Mouse (Mus musculus) limb, embryonic 11.5 days (tissue): ENCODE measurements around the gene Abca9. TPM values are rescaled to one million over a fixed set of nuclear protein-coding genes. Genes with fewer than 3 reads are reported as not detected.

Experiments used
- ATAC-seq: fragments of 200-750 bp; cut with Nextera tagmentation; 2 replicates; pipeline ENCODE4 v1.8.0; 2017; ENCODE audit warnings: low read depth; ENCODE audit not compliant: insufficient number of reproducible peaks, low FRiP score, low TSS enrichment
- DNase-seq: peaks from one replicate; pipeline ENCODE4 v3.0.0-alpha.2; 2015; ENCODE audit warnings: low spot score
- H3K27ac ChIP-seq: fragments of 300-500 bp; sonication (generic); replicated peaks from 2 replicates; pipeline ENCODE4 v1.5.1; 2014; ENCODE audit warnings: low read depth, mild to moderate bottlenecking, low read length
- H3K27me3 ChIP-seq: fragments of 300-500 bp; sonication (generic); 2 replicates; pipeline ENCODE4 v1.6.1; 2014; ENCODE audit warnings: mild to moderate bottlenecking, low read length, mixed read lengths; ENCODE audit not compliant: control insufficient read depth, insufficient read depth
- H3K36me3 ChIP-seq: fragments of 300-500 bp; sonication (generic); 2 replicates; pipeline ENCODE4 v1.6.1; 2014; ENCODE audit warnings: mild to moderate bottlenecking, low read length, moderate library complexity, mixed read lengths; ENCODE audit not compliant: control insufficient read depth, insufficient read depth
- H3K4me1 ChIP-seq: fragments of 300-500 bp; sonication (generic); 2 replicates; pipeline ENCODE4 v1.6.1; 2014; ENCODE audit warnings: low read length, mixed read lengths; ENCODE audit not compliant: control insufficient read depth, insufficient read depth
- H3K4me2 ChIP-seq: fragments of 300-500 bp; sonication (generic); 2 replicates; pipeline ENCODE4 v1.6.1; 2014; ENCODE audit warnings: low read depth, mild to moderate bottlenecking, moderate library complexity; ENCODE audit not compliant: severe bottlenecking
- H3K4me3 ChIP-seq: fragments of 300-500 bp; sonication (generic); 2 replicates; pipeline ENCODE4 v1.5.1; 2014; ENCODE audit warnings: low read depth, low read length
- H3K9ac ChIP-seq: fragments of 300-500 bp; sonication (generic); 2 replicates; pipeline ENCODE4 v1.6.1; 2014; ENCODE audit warnings: mild to moderate bottlenecking, low read length
- H3K9me3 ChIP-seq: fragments of 300-500 bp; sonication (generic); 2 replicates; pipeline ENCODE4 v1.6.1; 2016; ENCODE audit warnings: low read length; ENCODE audit not compliant: control insufficient read depth
- WGBS: fragments of 180-500 bp; shearing (Covaris S2); extraction: QIAGEN DNeasy Blood & Tissue Kit; methylation state at CpG from one replicate; pipeline ENCODE4 v1.1.7; 2014; 5-methylcytosine and 5-hydroxymethylcytosine counted together
- polyA plus RNA-seq: library from polyadenylated mRNA; unstranded; fragments of >200 nt; fragmentation: Nextera tagmentation; extraction: Ambion mirVana; gene quantifications from 2 replicates; pipeline ENCODE4 v1.2.1, GENCODE M21; 2014

Abca9 gene
- polyA plus RNA-seq: 0.77 TPM in 2 replicates

DNA sequence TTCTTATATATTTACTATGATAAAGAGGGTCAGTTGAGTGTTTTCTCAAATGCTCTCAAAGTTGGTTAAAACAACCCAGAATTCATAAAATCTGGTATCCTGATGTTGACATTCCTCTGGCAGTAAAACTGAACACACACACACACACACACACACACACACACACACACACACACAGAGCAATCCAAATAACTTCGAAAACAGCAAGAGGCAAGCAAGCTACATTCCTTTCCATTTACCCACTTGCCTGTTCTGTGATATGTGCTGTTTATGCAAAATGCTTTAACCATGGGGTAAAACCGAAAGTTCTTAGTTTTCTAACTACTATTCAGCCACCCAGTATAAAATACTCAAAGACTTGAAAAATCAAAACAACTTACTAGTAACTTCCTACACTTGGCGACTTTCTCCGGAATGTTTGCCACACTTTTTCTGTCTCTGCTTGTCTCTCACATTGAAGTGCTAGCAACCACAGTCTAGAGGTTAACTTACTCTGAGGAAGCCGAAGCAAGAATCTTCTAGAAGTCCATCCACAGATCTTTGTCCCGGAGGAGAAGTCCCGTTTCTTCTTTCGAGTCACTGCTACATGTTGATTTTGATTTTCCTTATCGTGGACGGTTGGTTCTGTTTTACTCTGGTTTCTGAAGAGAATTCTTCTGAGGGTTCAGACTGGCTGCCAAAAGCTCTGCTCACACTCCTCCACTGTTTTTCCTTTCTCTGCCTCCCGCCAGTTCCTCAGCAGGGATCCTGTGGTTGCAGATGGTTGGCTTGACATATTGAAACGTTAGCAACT, at the start of gene Abca9:
Gene Abca9 (minus strand): TSS at position 738 of the 793 bp plus-strand sequence.
- no peak for ATAC-seq
- H3K27ac ChIP-seq: no peak within 1 kb of the TSS
- H3K4me3 ChIP-seq: no peak within 1 kb of the TSS

GRCm38 (mm10) chr11:110217118-110217517, 49.1 kb upstream of the Abca9 start:
- H3K27me3 ChIP-seq: no peaks in the 10 kb centered on the region
- H3K4me1 ChIP-seq: no peaks in the 10 kb centered on the region
- no peak for DNase-seq
- H3K36me3 ChIP-seq: no peaks in the 10 kb centered on the region
- no peaks in the 10 kb centered on the region for H3K9me3 ChIP-seq
- no peak overlapping the region for H3K4me2 ChIP-seq
- H3K4me3 ChIP-seq: no peak overlapping the region
- no peak overlapping the region for H3K27ac ChIP-seq
- H3K9ac ChIP-seq: no peak overlapping the region
- ATAC-seq: no peak

More for the DNA sequence above, at the start of gene Abca9:
- no peak within 1 kb of the TSS for H3K4me2 ChIP-seq
- H3K4me1 ChIP-seq: no peaks in the 10 kb centered on the region
- no peaks in the 10 kb centered on the region for H3K9me3 ChIP-seq
- WGBS: 56% methylated on average over 12 of the region's 12 CpGs
- no peaks in the 10 kb centered on the region for H3K36me3 ChIP-seq
- no peak for DNase-seq
- H3K27me3 ChIP-seq: no peaks in the 10 kb centered on the region
- no peak within 1 kb of the TSS for H3K9ac ChIP-seq

GRCm38 (mm10) chr11:110203930-110204329, 35.9 kb upstream of the Abca9 start:
- ATAC-seq (no peak), DNase-seq (no peak)
- 81% methylated on average over 5 of the region's 5 CpGs for WGBS

DNA sequence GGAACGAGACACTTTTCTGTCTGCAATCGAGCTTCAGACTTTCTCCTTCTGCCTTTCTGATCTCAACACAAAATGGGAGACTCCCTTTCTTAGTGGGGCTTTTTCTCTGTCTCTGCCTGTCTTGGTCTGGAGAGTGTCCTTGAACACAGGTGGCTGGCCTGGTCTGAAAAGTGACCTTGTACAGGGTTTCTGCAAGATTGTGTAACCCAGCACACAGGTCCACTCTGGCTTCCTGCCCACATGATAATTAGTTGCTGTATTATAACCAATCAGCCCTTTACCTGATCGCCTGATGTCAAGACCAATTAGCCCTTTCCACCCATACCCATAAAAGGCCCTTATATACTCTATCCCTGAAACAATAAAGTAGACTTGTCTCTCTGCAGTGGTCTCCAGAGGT, 30.9 kb upstream of the Abca9 start:
- Histone ChIP-seq H3K9me3 (no peaks in the 10 kb centered on the region), H3K27me3 (no peaks in the 10 kb centered on the region), H3K9ac (no peak overlapping the region), H3K27ac (no peak overlapping the region), H3K36me3 (no peaks in the 10 kb centered on the region), H3K4me3 (no peak overlapping the region), H3K4me1 (no peaks in the 10 kb centered on the region), H3K4me2 (no peak overlapping the region)
- DNase-seq (no peak), ATAC-seq (no peak)
- 80% methylated on average over 3 of the region's 3 CpGs for WGBS

More at GRCm38 (mm10) chr11:110203930-110204329, 35.9 kb upstream of the Abca9 start:
- Histone ChIP-seq H3K9ac (no peak overlapping the region), H3K4me3 (no peak overlapping the region), H3K4me2 (no peak overlapping the region), H3K36me3 (no peaks in the 10 kb centered on the region), H3K9me3 (no peaks in the 10 kb centered on the region), H3K4me1 (no peaks in the 10 kb centered on the region), H3K27ac (no peak overlapping the region), H3K27me3 (no peaks in the 10 kb centered on the region)

DNA sequence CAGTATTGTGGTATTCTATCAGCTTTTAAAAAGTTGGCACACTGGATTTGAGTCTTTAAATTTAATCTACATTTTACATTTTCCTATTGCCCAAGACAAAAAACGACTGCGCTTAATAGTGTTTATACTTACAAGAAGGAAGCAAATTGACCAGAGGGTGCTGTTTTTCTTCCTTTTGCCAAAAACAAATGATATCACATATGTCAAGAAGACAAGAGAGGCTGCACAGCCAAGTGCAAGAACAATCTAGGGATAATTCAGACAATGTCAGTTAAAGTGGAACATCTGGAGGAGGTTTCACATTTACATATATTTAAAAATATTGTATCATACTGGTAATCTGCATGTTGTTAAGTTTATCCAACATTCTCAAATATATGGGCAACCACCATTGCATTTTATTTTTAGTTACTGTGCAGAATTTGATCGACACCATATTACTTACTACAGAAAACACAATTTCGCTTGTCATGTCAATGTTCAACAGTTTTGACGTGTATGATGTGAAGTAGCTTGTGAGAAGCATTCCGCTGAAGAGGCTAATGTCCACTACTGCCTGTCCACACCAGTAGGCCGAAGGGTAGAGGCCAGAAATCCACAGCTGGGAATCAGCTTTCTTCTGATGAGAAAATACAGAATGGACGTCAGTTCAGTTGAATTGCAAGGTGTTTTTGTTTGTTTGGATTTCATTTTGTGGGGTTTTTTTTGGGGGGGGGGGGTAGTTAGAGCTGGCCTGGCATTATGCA, 28.7 kb upstream of the Abca9 start:
- Histone ChIP-seq H3K4me2 (no peak overlapping the region), H3K27me3 (no peaks in the 10 kb centered on the region), H3K4me1 (no peaks in the 10 kb centered on the region), H3K9me3 (no peaks in the 10 kb centered on the region), H3K4me3 (no peak overlapping the region), H3K36me3 (no peaks in the 10 kb centered on the region), H3K27ac (no peak overlapping the region), H3K9ac (no peak overlapping the region)
- DNase-seq: no peak
- WGBS: 92% methylated on average over 8 of the region's 8 CpGs
- no peak for ATAC-seq

DNA sequence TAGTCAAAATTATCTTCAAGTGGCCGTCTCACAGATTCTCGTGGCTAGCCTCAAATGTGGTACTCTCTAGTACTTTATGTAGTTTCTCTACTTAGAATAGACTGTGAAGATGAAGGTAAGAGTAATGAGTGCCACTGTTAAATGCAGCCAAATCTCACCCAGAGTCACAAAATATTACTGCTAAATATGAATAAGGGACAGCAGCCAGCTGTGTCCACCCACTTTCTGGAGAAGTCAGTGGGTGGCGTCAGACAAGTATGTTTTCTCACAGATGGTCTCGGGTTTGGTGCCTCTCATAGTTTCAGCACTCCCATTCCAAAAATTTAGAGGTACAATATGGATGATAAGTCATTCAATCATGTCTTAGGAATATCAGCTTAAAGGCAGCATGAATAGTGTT, 27.3 kb upstream of the Abca9 start:
- Histone ChIP-seq H3K27me3 (no peaks in the 10 kb centered on the region), H3K9ac (no peak overlapping the region), H3K4me3 (no peak overlapping the region), H3K36me3 (no peaks in the 10 kb centered on the region), H3K4me1 (no peaks in the 10 kb centered on the region), H3K4me2 (no peak overlapping the region), H3K27ac (no peak overlapping the region), H3K9me3 (no peaks in the 10 kb centered on the region)
- ATAC-seq (no peak), DNase-seq (no peak)
- WGBS: 92% methylated on average over 4 of the region's 4 CpGs

- Histone ChIP-seq H3K4me3 (no peak overlapping the region), H3K9me3 (no peaks in the 10 kb centered on the region), H3K36me3 (no peaks in the 10 kb centered on the region), H3K27me3 (no peaks in the 10 kb centered on the region), H3K9ac (no peak overlapping the region), H3K27ac (no peak overlapping the region), H3K4me1 (no peaks in the 10 kb centered on the region), H3K4me2 (no peak overlapping the region)
- no peak for DNase-seq
- no peak for ATAC-seq
- 94% methylated on average over 3 of the region's 3 CpGs for WGBS
Observed at GRCm38 (mm10) chr11:110171212-110171611, 3.2 kb upstream of the Abca9 start.

GRCm38 (mm10) chr11:110165822-110166221, 2.2 kb downstream of the Abca9 start:
- Histone ChIP-seq H3K9ac (no peak overlapping the region), H3K27ac (no peak overlapping the region), H3K4me3 (no peak overlapping the region), H3K4me2 (no peak overlapping the region), H3K27me3 (no peaks in the 10 kb centered on the region), H3K36me3 (no peaks in the 10 kb centered on the region), H3K9me3 (no peaks in the 10 kb centered on the region), H3K4me1 (no peaks in the 10 kb centered on the region)
- no peak for DNase-seq
- ATAC-seq: no peak
- 19% methylated on average over 3 of the region's 3 CpGs for WGBS
